Mouse (Mus musculus) MEL (cell line): Measurements from ENCODE around the gene Il11ra1. TPM values are rescaled to one million over a fixed set of nuclear protein-coding genes. Genes with fewer than 3 reads are reported as not detected.

Experiments
- DNase-seq: peaks from one replicate; pipeline ENCODE4 v3.0.0; 2011; ENCODE audit warnings: low read depth, low spot score
- H3K27ac ChIP-seq: 2 replicates; pipeline ENCODE4 v1.5.1; 2012; ENCODE audit warnings: low read depth, mild to moderate bottlenecking, control low read depth, low read length, moderate library complexity; ENCODE audit not compliant: control insufficient read depth
- H3K27me3 ChIP-seq, 2 experiments: fragments of 150-350 bp in 1 of 2; sonication (generic) in 1 of 2; 2 replicates each; pipeline ENCODE4 v1.6.1; 2012; ENCODE audit warnings: low read length in 2 of 2, mild to moderate bottlenecking in 2 of 2, improper control_type of control experiment in 1 of 2, moderate library complexity in 1 of 2; ENCODE audit not compliant: insufficient read depth in 2 of 2, control insufficient read depth in 1 of 2
- H3K36me3 ChIP-seq, 2 experiments: 2 replicates each; pipeline ENCODE4 v1.6.1; 2012 to 2014; ENCODE audit warnings: low read length in 2 of 2, improper control_type of control experiment in 1 of 2, inconsistent platforms in 1 of 2, mild to moderate bottlenecking in 1 of 2; ENCODE audit not compliant: insufficient read depth in 2 of 2, control insufficient read depth in 1 of 2
- H3K4me1 ChIP-seq, 2 experiments: fragments of 150-350 bp in 1 of 2; sonication (generic) in 1 of 2; 2 replicates each; pipeline ENCODE4 v1.6.1; 2012; ENCODE audit warnings: low read length in 2 of 2, improper control_type of control experiment in 1 of 2, mild to moderate bottlenecking in 1 of 2; ENCODE audit not compliant: insufficient read depth in 2 of 2, control insufficient read depth in 1 of 2
- H3K4me3 ChIP-seq, 2 experiments: fragments of 150-350 bp in 1 of 2; sonication (generic) in 1 of 2; 2 replicates each; pipeline ENCODE4 v1.5.1; 2012; ENCODE audit warnings: low read depth in 2 of 2, low read length in 2 of 2, mild to moderate bottlenecking in 2 of 2, moderate library complexity in 2 of 2, control low read depth in 1 of 2, improper control_type of control experiment in 1 of 2; ENCODE audit not compliant: control insufficient read depth in 1 of 2, insufficient read depth in 1 of 2
- H3K79me2 ChIP-seq: 2 replicates; pipeline ENCODE4 v1.6.1; 2012; ENCODE audit warnings: mild to moderate bottlenecking, low read length, moderate library complexity; ENCODE audit not compliant: control insufficient read depth, poor library complexity, insufficient read depth
- H3K9ac ChIP-seq: 2 replicates; pipeline ENCODE4 v1.6.1; 2012; ENCODE audit warnings: low read depth, mild to moderate bottlenecking, control low read depth, low read length, moderate library complexity; ENCODE audit not compliant: control insufficient read depth, poor library complexity, severe bottlenecking
- H3K9me3 ChIP-seq: fragments of 150-350 bp; sonication (generic); replicated peaks from 2 replicates; pipeline ENCODE4 v1.6.1; 2012; ENCODE audit warnings: mild to moderate bottlenecking, low read length, improper control_type of control experiment, moderate library complexity; ENCODE audit not compliant: insufficient read depth
- BHLHE40 ChIP-seq: IDR thresholded peaks from 2 replicates; pipeline ENCODE4 v1.6.1; 2012; ENCODE audit warnings: low read depth, mild to moderate bottlenecking, inconsistent platforms, low read length, improper control_type of control experiment, borderline replicate concordance
- CHD2 ChIP-seq: IDR thresholded peaks from 2 replicates; pipeline ENCODE4 v1.6.1; 2011; ENCODE audit warnings: low read length, improper control_type of control experiment
- ELF1 ChIP-seq: IDR thresholded peaks from 2 replicates; pipeline ENCODE4 v1.6.1; 2014; ENCODE audit warnings: low read depth, mild to moderate bottlenecking, inconsistent platforms, low read length, improper control_type of control experiment, moderate library complexity
- EP300 ChIP-seq, 2 experiments: IDR thresholded peaks; 2 replicates each; pipeline ENCODE4 v1.6.1; 2011; ENCODE audit warnings: improper control_type of control experiment in 2 of 2, low read length in 2 of 2, low read depth in 1 of 2, mild to moderate bottlenecking in 1 of 2
- ETS1 ChIP-seq: IDR thresholded peaks from 2 replicates; pipeline ENCODE4 v1.6.1; 2012; ENCODE audit warnings: low read depth, mild to moderate bottlenecking, inconsistent platforms, low read length, improper control_type of control experiment, moderate library complexity
- GABPA ChIP-seq: IDR thresholded peaks from 2 replicates; pipeline ENCODE4 v1.6.1; 2012; ENCODE audit warnings: low read depth, mild to moderate bottlenecking, inconsistent platforms, low read length, improper control_type of control experiment, moderate library complexity
- GATA1 ChIP-seq: IDR thresholded peaks from 2 replicates; pipeline ENCODE4 v1.6.1; 2011; ENCODE audit warnings: low read depth, low read length, improper control_type of control experiment
- JUND ChIP-seq: IDR thresholded peaks from 2 replicates; pipeline ENCODE4 v1.6.1; 2011; ENCODE audit warnings: low read depth, mild to moderate bottlenecking, improper control_type of control experiment, low read length
- KAT2A ChIP-seq: conservative IDR thresholded peaks from 2 replicates; pipeline ENCODE4 v1.6.1; 2012; ENCODE audit warnings: low read depth, low read length, improper control_type of control experiment, inconsistent platforms
- MAFK ChIP-seq: IDR thresholded peaks from 2 replicates; pipeline ENCODE4 v1.6.1; 2011; ENCODE audit warnings: low read depth, mild to moderate bottlenecking, low read length, improper control_type of control experiment, borderline replicate concordance
- MAX ChIP-seq: IDR thresholded peaks from 2 replicates; pipeline ENCODE4 v1.6.1; 2011; ENCODE audit warnings: low read length, improper control_type of control experiment
- MAZ ChIP-seq: IDR thresholded peaks from 2 replicates; pipeline ENCODE4 v1.6.1; 2012; ENCODE audit warnings: low read depth, mild to moderate bottlenecking, inconsistent platforms, low read length, improper control_type of control experiment
- MEF2A ChIP-seq: IDR thresholded peaks from 2 replicates; pipeline ENCODE4 v1.6.1; 2014; ENCODE audit warnings: low read depth, mild to moderate bottlenecking, inconsistent platforms, low read length, improper control_type of control experiment; ENCODE audit not compliant: poor library complexity, insufficient replicate concordance, severe bottlenecking; ENCODE audit errors: extremely low read depth
- MYB ChIP-seq: IDR thresholded peaks from 2 replicates; pipeline ENCODE4 v1.6.1; 2011; ENCODE audit warnings: mild to moderate bottlenecking, low read depth, low read length, improper control_type of control experiment
- NELFE ChIP-seq: IDR thresholded peaks from 2 replicates; pipeline ENCODE4 v1.6.1; 2011; ENCODE audit warnings: low read depth, low read length, improper control_type of control experiment
- POLR2A ChIP-seq, 2 experiments: IDR thresholded peaks; 2 replicates each; pipeline ENCODE4 v1.6.1; 2011 to 2012; ENCODE audit warnings: low read length in 2 of 2, mild to moderate bottlenecking in 2 of 2, control low read depth in 1 of 2, improper control_type of control experiment in 1 of 2, low read depth in 1 of 2, moderate library complexity in 1 of 2; ENCODE audit not compliant: control insufficient read depth in 1 of 2, insufficient read depth in 1 of 2, poor library complexity in 1 of 2
- POLR2AphosphoS2 ChIP-seq: IDR thresholded peaks from 2 replicates; pipeline ENCODE4 v1.6.1; 2011; ENCODE audit warnings: low read length, improper control_type of control experiment
- POLR2AphosphoS5 ChIP-seq: IDR thresholded peaks from 2 replicates; pipeline ENCODE4 v1.6.1; 2012; ENCODE audit warnings: low read depth, borderline replicate concordance, mild to moderate bottlenecking, inconsistent platforms, low read length, moderate library complexity, mixed read lengths
- RAD21 ChIP-seq: IDR thresholded peaks from 2 replicates; pipeline ENCODE4 v1.6.1; 2011; ENCODE audit warnings: mild to moderate bottlenecking, low read depth, low read length, improper control_type of control experiment
- SIN3A ChIP-seq: IDR thresholded peaks from 2 replicates; pipeline ENCODE4 v1.6.1; 2012; ENCODE audit warnings: low read length, improper control_type of control experiment, inconsistent platforms
- SMC3 ChIP-seq: IDR thresholded peaks from 2 replicates; pipeline ENCODE4 v1.6.1; 2011; ENCODE audit warnings: low read depth, low read length, improper control_type of control experiment
- TAL1 ChIP-seq: IDR thresholded peaks from 2 replicates; pipeline ENCODE4 v1.6.1; 2012; ENCODE audit warnings: mild to moderate bottlenecking, inconsistent platforms, low read length, moderate library complexity, mixed read lengths
- TCF12 ChIP-seq: IDR thresholded peaks from 2 replicates; pipeline ENCODE4 v1.6.1; 2014; ENCODE audit warnings: low read depth, mild to moderate bottlenecking, inconsistent platforms, low read length, improper control_type of control experiment, moderate library complexity
- USF2 ChIP-seq, 2 experiments: IDR thresholded peaks; 2 replicates each; pipeline ENCODE4 v1.6.1; 2011 to 2012; ENCODE audit warnings: improper control_type of control experiment in 2 of 2, low read length in 2 of 2, borderline replicate concordance in 1 of 2, inconsistent platforms in 1 of 2, low read depth in 1 of 2, mild to moderate bottlenecking in 1 of 2; ENCODE audit not compliant: insufficient read depth in 1 of 2
- ZNF384 ChIP-seq: IDR thresholded peaks from 2 replicates; pipeline ENCODE4 v1.6.1; 2012; ENCODE audit warnings: low read depth, mild to moderate bottlenecking, inconsistent platforms, low read length, improper control_type of control experiment
- polyA plus RNA-seq, 2 experiments: library from polyadenylated mRNA; stranded (reverse) in 1 of 2; unstranded in 1 of 2; fragments of >175 nt in 1 of 2; fragments of >200 nt in 1 of 2; gene quantifications; 2 replicates each; pipeline versions ENCODE4 v1.2.1 to v1.2.4; 2012; ENCODE audit warnings: low replicate concordance in 2 of 2, low read depth in 1 of 2; ENCODE audit not compliant: insufficient read length in 2 of 2, insufficient read depth in 1 of 2, missing spikeins in 1 of 2
- total RNA-seq: library from RNA; depleted of rRNA; stranded (reverse); fragments of 300-350 nt; gene quantifications from 2 replicates; pipeline ENCODE4 v1.2.3, GENCODE M21; 2012

The Il11ra1 gene
- total and polyA plus RNA-seq, 3 experiments = 44.4 to 66.7 TPM; not detected in 1

GRCm38 (mm10) chr4:41670836-41671235 is 29.0 kb upstream of the Il11ra1 start (continued):
- no peak for TF ChIP-seq SMC3

DNA sequence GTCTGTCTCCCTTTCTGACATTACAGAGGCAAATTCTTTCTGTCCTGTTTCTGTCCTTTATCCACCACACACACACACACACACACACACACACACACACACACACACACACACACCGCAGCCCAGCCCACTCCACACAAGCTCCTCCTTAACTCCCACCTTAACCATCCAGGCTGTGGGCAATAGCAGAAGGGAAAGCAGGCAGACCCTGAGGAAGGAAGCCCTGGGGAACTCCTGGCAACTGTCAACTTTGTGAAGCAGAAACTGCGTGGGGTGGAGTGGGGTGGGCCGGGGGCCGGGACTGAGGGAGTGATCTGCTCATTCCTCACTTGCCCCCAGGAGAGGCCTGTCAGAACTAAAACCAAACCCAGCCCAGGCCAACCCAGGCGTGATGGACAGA is 28.3 kb upstream of the Il11ra1 start:
- H3K4me1 ChIP-seq = no peaks in the 10 kb centered on the region
- no peaks in the 10 kb centered on the region for H3K79me2 ChIP-seq
- no peak overlapping the region for H3K4me3 ChIP-seq
- H3K36me3 ChIP-seq = no peaks in the 10 kb centered on the region
- H3K27ac ChIP-seq = no peak overlapping the region
- no peak for TF ChIP-seq SIN3A
- TF ChIP-seq MAX = no peak
- TF ChIP-seq RAD21 = no peak
- no peak for TF ChIP-seq POLR2AphosphoS5
- TF ChIP-seq MEF2A = no peak
- TF ChIP-seq KAT2A = no peak
- TF ChIP-seq TAL1 = no peak
- TF ChIP-seq ZNF384 = no peak
- TF ChIP-seq BHLHE40 = no peak
- no peak for TF ChIP-seq MAFK
- no peaks in the 10 kb centered on the region for H3K9me3 ChIP-seq
- H3K27me3 ChIP-seq = no peaks in the 10 kb centered on the region; a peak in 1 of 4 replicates
- no peak overlapping the region for H3K9ac ChIP-seq
- no peak for DNase-seq

GRCm38 (mm10) chr4:41671963-41672480 is 27.8 kb upstream of the Il11ra1 start:
- TF ChIP-seq JUND (no peak), TCF12 (no peak), SIN3A (no peak)
- Histone ChIP-seq H3K9ac (no peak overlapping the region), H3K79me2 (no peaks in the 10 kb centered on the region), H3K9me3 (no peaks in the 10 kb centered on the region), H3K4me3 (no peak overlapping the region), H3K27ac (no peak overlapping the region), H3K27me3 (no peaks in the 10 kb centered on the region; a peak in 1 of 4 replicates), H3K4me1 (no peaks in the 10 kb centered on the region), H3K36me3 (no peaks in the 10 kb centered on the region)
- no peak for DNase-seq

DNA sequence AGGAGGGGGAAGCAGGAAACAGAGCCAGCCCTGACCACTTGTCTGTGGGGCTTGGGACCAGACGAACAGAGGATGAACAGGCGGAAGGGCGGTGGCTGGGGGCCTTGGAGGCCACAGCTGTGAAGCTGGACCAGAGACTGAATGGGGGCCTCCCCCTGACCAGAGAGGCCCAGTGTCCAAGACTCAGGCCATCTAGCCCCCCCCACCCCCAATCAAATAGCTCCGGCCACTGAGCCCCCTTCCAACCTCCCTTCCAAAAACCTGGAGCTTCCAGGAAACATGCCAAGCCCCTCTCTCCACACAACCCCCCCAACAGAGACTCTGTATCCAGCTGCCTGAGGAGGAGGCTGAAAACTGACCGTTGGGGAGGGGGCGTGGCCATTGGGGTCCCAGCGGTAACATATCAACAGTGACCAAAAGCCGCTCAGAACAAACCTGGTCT is 27.2 kb upstream of the Il11ra1 start:
- DNase-seq = no peak
- H3K9ac ChIP-seq = no peak overlapping the region
- no peaks in the 10 kb centered on the region for H3K79me2 ChIP-seq
- H3K9me3 ChIP-seq = no peaks in the 10 kb centered on the region
- no peaks in the 10 kb centered on the region; a peak in 1 of 4 replicates for H3K27me3 ChIP-seq
- H3K4me1 ChIP-seq = no peaks in the 10 kb centered on the region
- H3K4me3 ChIP-seq = no peak overlapping the region
- H3K27ac ChIP-seq = no peak overlapping the region
- no peaks in the 10 kb centered on the region for H3K36me3 ChIP-seq
- no peak for TF ChIP-seq GABPA
- no peak for TF ChIP-seq SIN3A
- no peak for TF ChIP-seq ELF1
- TF ChIP-seq MEF2A = no peak
- no peak for TF ChIP-seq USF2 (IDR thresholded peaks at IDR 0.05; ENCODE audit: borderline replicate concordance in 1 of 2, insufficient read depth in 1 of 2, low read depth in 1 of 2, low read length in 2 of 2)
- no peak for TF ChIP-seq NELFE
- no peak for TF ChIP-seq ZNF384
- TF ChIP-seq BHLHE40 = no peak
- TF ChIP-seq EP300 (IDR thresholded peaks at IDR 0.05; ENCODE audit: low read depth in 1 of 2, low read length in 2 of 2) = no peak
- no peak for TF ChIP-seq POLR2AphosphoS2
- no peak for TF ChIP-seq GATA1
- no peak for TF ChIP-seq MAZ
- TF ChIP-seq MAX = no peak
- no peak for TF ChIP-seq ETS1
- TF ChIP-seq CHD2 = no peak
- no peak for TF ChIP-seq MYB
- TF ChIP-seq POLR2A (IDR thresholded peaks at IDR 0.05; ENCODE audit: control insufficient read depth in 1 of 2, insufficient read depth in 1 of 2, low read depth in 1 of 2, low read length in 2 of 2, poor library complexity in 1 of 2) = no peak
